Mouse (Mus musculus) forebrain, embryonic 12.5 days (tissue): ENCODE data around the gene Nrf1. TPM values are rescaled to one million over a fixed set of nuclear protein-coding genes. Genes with fewer than 3 reads are reported as not detected.

Source experiments
- ATAC-seq: fragments of 200-750 bp; cut with Nextera tagmentation; 2 replicates; pipeline ENCODE4 v1.8.0; 2017; ENCODE audit warnings: moderate TSS enrichment; ENCODE audit not compliant: low FRiP score
- H3K27ac ChIP-seq: fragments of 300-500 bp; sonication (generic); 2 replicates; pipeline ENCODE4 v1.5.1; 2016; ENCODE audit warnings: mild to moderate bottlenecking
- H3K27me3 ChIP-seq: fragments of 300-500 bp; sonication (generic); 2 replicates; pipeline ENCODE4 v1.6.1; 2016; ENCODE audit warnings: mild to moderate bottlenecking
- H3K36me3 ChIP-seq: fragments of 300-500 bp; sonication (generic); replicated peaks from 2 replicates; pipeline ENCODE4 v1.6.1; 2016; ENCODE audit warnings: mild to moderate bottlenecking
- H3K4me1 ChIP-seq: fragments of 300-500 bp; sonication (generic); 2 replicates; pipeline ENCODE4 v1.6.1; 2016
- H3K4me2 ChIP-seq: fragments of 300-500 bp; sonication (generic); 2 replicates; pipeline ENCODE4 v1.6.1; 2016; ENCODE audit warnings: mild to moderate bottlenecking, moderate library complexity
- H3K4me3 ChIP-seq: fragments of 300-500 bp; sonication (generic); replicated peaks from 2 replicates; pipeline ENCODE4 v1.5.1; 2016; ENCODE audit warnings: mild to moderate bottlenecking
- H3K9ac ChIP-seq: fragments of 300-500 bp; sonication (generic); 2 replicates; pipeline ENCODE4 v1.6.1; 2016; ENCODE audit warnings: mild to moderate bottlenecking
- H3K9me3 ChIP-seq: fragments of 300-500 bp; sonication (generic); 2 replicates; pipeline ENCODE4 v1.6.1; 2016
- WGBS: fragments of 180-500 bp; shearing (Covaris S2); methylation state at CpG from one replicate; pipeline ENCODE4 v1.1.7; 2016; 5-methylcytosine and 5-hydroxymethylcytosine counted together
- polyA plus RNA-seq: library from polyadenylated mRNA; unstranded; fragments of >200 nt; fragmentation: Nextera tagmentation; extraction: Ambion mirVana; gene quantifications from 2 replicates; pipeline ENCODE4 v1.2.1, GENCODE M21; 2016

Gene Nrf1
- polyA plus RNA-seq, 1 experiment from 2014 or later = 83.4 TPM

GRCm38 (mm10) chr6:30041498-30041897 is 6.3 kb upstream of the Nrf1 start:
- 67% methylated on average over 1 of the region's 1 CpGs for WGBS
- Histone ChIP-seq H3K4me2 (no peak overlapping the region), H3K27ac (no peak overlapping the region), H3K9me3 (no peaks in the 10 kb centered on the region), H3K27me3 (no peaks in the 10 kb centered on the region), H3K9ac (no peak overlapping the region), H3K4me1 (no peaks in the 10 kb centered on the region), H3K36me3 (no peaks in the 10 kb centered on the region), H3K4me3 (no peak overlapping the region)
- ATAC-seq = no peak

DNA sequence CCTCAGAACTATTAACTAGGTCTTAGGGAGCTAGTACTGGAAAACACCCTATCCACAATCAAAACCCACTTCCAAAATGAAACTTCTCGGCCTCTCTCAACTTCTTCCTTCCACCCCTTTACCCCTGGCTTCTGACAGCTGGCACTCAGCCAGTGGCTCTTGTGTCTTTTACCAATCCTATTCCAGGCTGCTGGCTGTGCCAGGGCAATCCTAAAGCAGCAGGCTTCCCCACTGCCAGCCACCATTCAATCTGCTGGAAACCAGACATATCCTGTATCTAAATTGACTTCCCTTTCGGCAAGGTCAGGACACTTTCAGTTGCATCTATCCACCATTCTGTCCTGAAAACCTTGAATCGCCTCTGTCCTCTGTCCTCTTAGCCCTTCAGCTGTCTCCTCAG is 5.3 kb upstream of the Nrf1 start:
- Histone ChIP-seq H3K9me3 (no peaks in the 10 kb centered on the region), H3K27ac (no peak overlapping the region), H3K4me2 (no peak overlapping the region), H3K9ac (no peak overlapping the region), H3K36me3 (no peaks in the 10 kb centered on the region), H3K4me3 (no peak overlapping the region), H3K27me3 (no peaks in the 10 kb centered on the region), H3K4me1 (no peaks in the 10 kb centered on the region; the same call in 1 of the 2 replicates)
- 84% methylated on average over 3 of the region's 3 CpGs for WGBS
- ATAC-seq = no peak

DNA sequence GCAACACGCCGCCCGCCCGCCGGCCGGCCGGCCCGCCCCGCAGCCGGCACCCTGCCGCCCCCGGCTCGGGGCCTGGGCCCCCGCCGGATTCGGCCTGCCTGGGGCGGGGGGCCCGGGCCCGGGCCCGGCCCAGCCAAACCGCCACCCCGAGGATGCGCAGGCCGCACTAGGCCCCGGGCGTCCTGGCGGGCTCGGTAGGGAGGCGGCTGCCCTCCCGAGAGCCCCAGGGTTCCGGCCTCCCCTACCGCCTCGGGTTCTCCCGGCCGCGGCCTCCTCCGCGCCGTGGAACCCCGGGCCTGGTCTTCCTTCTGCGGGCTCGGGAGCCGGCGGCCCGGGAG is 344 bp downstream of the Nrf1 start:
- under 1% methylated on average over 45 of the region's 45 CpGs for WGBS
- H3K9me3 ChIP-seq = no peaks in the 10 kb centered on the region
- no peaks in the 10 kb centered on the region for H3K36me3 ChIP-seq
- H3K27ac ChIP-seq = peak overlapping the region; percentile 100
- peak overlapping the region; percentile 75 for H3K4me2 ChIP-seq
- H3K27me3 ChIP-seq = no peaks in the 10 kb centered on the region
- ATAC-seq = no peak
- peak overlapping the region; percentile 99 for H3K4me3 ChIP-seq
- H3K9ac ChIP-seq = peak overlapping the region; percentile 100
- H3K4me1 ChIP-seq = peaks cover 34% of the 10 kb centered on the region

DNA sequence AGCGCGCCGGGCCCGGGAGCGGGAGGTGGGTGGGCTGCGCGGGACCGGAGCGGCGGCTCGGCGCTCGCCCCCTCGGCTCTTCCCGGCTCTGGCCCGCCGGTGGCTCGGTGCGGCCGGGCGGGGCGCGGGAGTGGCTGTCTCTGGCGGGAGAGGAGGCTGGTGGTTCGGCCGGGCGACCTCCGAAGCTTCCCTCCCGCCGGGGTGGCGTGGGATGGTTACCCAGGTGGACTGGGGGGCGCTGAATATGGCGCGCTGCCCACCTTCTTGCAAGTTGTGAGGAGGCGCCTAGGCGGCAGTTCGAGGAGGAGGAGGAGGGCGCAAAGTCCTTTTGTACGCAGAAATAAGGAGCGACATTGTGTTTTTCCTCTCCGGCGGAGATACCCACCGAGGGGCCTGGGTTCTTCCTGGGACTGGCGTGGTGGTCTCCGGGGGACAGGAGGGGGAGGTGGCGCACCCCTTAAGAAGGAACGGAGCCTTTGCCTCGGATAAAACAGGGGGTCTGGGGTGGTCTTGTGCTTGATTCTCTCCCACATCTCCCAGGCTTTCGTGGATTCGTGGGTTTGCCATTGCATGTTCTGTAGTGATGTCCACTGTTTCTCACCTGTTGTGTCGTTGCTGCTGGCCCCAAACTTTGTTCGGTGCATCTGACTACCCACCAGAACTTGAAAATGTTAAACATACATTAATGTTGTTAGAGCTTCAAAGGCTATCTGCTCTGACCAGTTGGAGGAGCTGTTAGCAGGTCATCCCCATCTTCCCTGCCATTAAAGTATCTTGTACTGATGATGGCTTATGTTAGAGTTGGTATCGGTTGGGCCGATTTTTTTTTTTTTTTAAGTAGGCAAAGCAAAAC is 939 bp downstream of the Nrf1 start:
- WGBS = 1% methylated on average over 34 of the region's 54 CpGs
- ATAC-seq = peak; percentile 45
- peak overlapping the region; percentile 75 for H3K4me2 ChIP-seq
- peaks cover 35% of the 10 kb centered on the region for H3K4me1 ChIP-seq
- H3K27me3 ChIP-seq = no peaks in the 10 kb centered on the region
- peak overlapping the region; percentile 100 for H3K27ac ChIP-seq
- peak overlapping the region; percentile 100 for H3K9ac ChIP-seq
- H3K36me3 ChIP-seq = no peaks in the 10 kb centered on the region
- no peaks in the 10 kb centered on the region for H3K9me3 ChIP-seq
- peak overlapping the region; percentile 99 for H3K4me3 ChIP-seq

GRCm38 (mm10) chr6:30053116-30053515 is 5.3 kb downstream of the Nrf1 start:
- no peaks in the 10 kb centered on the region for H3K27me3 ChIP-seq
- WGBS = 71% methylated on average over 1 of the region's 1 CpGs
- no peak overlapping the region for H3K4me3 ChIP-seq
- H3K27ac ChIP-seq = no peak overlapping the region
- H3K4me1 ChIP-seq = peaks cover 35% of the 10 kb centered on the region
- H3K9me3 ChIP-seq = no peaks in the 10 kb centered on the region
- H3K36me3 ChIP-seq = no peaks in the 10 kb centered on the region; the same call in 1 of the 2 replicates
- H3K4me2 ChIP-seq = no peak overlapping the region
- no peak for ATAC-seq
- H3K9ac ChIP-seq = no peak overlapping the region

DNA sequence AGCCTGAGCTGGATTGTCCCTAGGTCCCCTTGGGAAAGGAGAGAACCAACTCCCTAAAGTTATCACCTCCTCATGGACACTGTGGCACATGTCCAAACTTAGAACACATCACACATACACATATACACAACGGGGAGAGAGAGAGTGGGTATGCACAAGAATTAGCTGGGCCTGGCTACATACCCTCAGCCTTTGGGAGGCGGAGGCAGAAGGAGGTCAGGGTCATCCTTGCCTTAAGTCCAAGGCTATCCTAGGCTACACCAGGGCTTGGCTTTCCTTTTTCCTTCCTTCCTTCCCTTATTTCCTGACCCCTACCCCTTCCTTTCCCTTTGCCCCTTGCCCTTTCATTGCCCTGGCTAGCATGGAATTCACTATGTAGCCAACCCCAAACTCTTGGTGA is 14.8 kb downstream of the Nrf1 start:
- Histone ChIP-seq H3K4me2 (no peak overlapping the region), H3K27ac (no peak overlapping the region), H3K9ac (no peak overlapping the region), H3K36me3 (no peaks in the 10 kb centered on the region; the same call in 1 of the 2 replicates), H3K4me1 (no peaks in the 10 kb centered on the region), H3K9me3 (no peaks in the 10 kb centered on the region), H3K4me3 (no peak overlapping the region), H3K27me3 (no peaks in the 10 kb centered on the region)
- 95% methylated on average over 2 of the region's 2 CpGs for WGBS
- ATAC-seq = no peak

GRCm38 (mm10) chr6:30065369-30065768 is 17.6 kb downstream of the Nrf1 start:
- Histone ChIP-seq H3K9ac (no peak overlapping the region), H3K9me3 (no peaks in the 10 kb centered on the region), H3K36me3 (no peaks in the 10 kb centered on the region), H3K4me3 (no peak overlapping the region), H3K4me1 (no peaks in the 10 kb centered on the region), H3K27ac (no peak overlapping the region), H3K4me2 (no peak overlapping the region), H3K27me3 (no peaks in the 10 kb centered on the region)
- ATAC-seq = no peak
- 95% methylated on average over 2 of the region's 2 CpGs for WGBS

DNA sequence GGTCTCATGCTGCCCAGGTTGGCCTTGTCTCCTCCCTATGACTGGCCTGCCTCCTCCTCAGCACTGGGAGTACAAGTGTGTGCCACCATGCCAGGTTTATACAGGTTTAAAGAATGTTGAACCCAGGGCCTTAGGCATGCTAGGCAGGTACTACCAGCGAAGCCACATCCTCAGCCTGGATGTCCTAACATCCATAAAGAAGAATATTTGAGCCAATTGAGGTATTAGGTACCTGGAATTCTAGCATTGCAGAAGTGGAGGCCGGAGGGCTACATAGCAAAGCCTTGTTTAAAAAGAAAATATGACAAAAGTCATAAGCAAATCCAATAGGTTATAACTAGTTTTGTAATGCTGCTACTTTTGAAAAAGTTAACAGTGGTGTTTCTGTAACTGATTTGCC is 19.0 kb downstream of the Nrf1 start:
- Histone ChIP-seq H3K9me3 (no peaks in the 10 kb centered on the region), H3K4me2 (no peak overlapping the region), H3K27me3 (no peaks in the 10 kb centered on the region), H3K36me3 (no peaks in the 10 kb centered on the region), H3K4me1 (no peaks in the 10 kb centered on the region; the same call in 1 of the 2 replicates), H3K27ac (no peak overlapping the region), H3K4me3 (no peak overlapping the region), H3K9ac (no peak overlapping the region)
- ATAC-seq = no peak
- 93% methylated on average over 2 of the region's 2 CpGs for WGBS

DNA sequence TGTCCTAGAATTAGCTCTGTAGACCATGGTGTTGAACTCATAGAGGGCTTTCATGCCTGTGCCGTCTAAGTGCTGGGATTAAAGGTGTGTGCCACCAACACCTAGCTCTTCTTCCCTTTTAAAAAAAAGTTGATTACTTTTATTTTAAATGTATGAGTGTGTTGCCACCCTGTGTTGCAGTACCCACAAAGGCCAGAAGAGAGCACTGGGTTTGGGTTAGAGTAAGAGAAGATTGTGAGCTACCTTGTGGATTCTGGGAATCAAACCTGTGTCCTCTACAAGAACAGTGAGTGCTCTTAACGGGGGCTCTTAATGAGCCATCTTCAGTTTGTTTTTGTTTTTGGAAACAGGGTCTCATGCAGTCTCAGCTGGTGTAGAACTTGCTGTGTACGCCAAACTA is 24.7 kb downstream of the Nrf1 start:
- 80% methylated on average over 3 of the region's 3 CpGs for WGBS

DNA sequence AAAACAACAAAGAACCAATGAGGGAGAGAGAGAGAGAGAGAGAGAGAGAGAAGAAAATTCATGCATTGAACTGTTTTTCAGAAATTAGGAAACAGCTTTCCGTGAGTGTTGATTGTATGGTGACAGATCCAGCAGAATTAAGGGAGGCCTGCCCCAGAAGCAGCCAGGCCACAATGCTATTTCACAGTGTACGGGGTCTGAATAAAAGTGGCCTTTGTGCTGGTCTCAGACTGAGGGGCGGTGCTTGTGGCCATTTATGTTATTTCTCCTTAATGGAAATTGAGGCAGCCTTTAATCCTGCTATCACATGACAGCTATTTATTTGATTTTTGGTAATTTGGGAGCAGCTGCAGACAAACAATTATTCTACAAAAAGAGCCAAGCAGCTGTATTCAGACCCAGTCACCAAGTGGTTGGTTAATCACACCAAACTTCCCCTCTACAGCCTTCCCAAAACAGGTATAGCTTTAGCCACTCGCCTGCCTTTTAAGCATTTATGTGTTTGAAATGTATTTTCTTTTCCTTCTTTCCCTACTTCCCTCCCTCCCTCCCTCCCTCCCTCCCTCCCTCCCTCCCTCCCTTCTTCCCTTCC is 31.2 kb downstream of the Nrf1 start:
- H3K4me1 ChIP-seq = peaks cover 74% of the 10 kb centered on the region
- H3K36me3 ChIP-seq = no peaks in the 10 kb centered on the region
- H3K27ac ChIP-seq = peak overlapping the region; percentile 85
- no peaks in the 10 kb centered on the region for H3K27me3 ChIP-seq
- 21% methylated on average over 4 of the region's 4 CpGs for WGBS
- ATAC-seq = peak; percentile 84
- peak overlapping the region; percentile 8; the same call in 1 of the 2 replicates for H3K4me2 ChIP-seq
- no peak overlapping the region for H3K9ac ChIP-seq
- no peaks in the 10 kb centered on the region for H3K9me3 ChIP-seq
- H3K4me3 ChIP-seq = no peak overlapping the region

More for the DNA sequence above, 24.7 kb downstream of the Nrf1 start:
- no peak overlapping the region for H3K27ac ChIP-seq
- H3K9me3 ChIP-seq = no peaks in the 10 kb centered on the region
- no peak overlapping the region for H3K4me2 ChIP-seq
- H3K4me3 ChIP-seq = no peak overlapping the region
- ATAC-seq = no peak
- H3K27me3 ChIP-seq = no peaks in the 10 kb centered on the region
- peaks cover 26% of the 10 kb centered on the region for H3K4me1 ChIP-seq
- no peaks in the 10 kb centered on the region for H3K36me3 ChIP-seq
- H3K9ac ChIP-seq = no peak overlapping the region

DNA sequence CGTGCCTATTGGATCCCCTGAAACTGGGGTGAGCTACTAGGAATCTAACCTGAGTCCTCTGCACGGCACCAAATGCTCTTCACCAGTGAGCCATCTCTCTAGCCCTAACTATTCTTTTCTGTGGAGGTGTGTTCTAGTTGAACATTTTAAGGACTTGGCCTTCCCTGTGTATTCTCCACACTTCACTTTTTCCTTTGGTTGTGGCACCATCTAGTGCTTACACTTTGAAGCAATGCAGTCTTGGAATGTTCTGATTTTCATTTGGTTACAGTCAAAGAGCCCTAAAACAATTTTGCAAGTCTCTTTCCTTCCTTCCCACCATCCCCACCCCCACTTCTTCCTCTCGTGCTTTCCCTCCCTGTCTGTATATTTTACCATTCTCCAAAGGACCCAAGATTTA is 33.6 kb downstream of the Nrf1 start:
- Histone ChIP-seq H3K9ac (no peak overlapping the region), H3K4me3 (no peak overlapping the region), H3K4me2 (no peak overlapping the region), H3K4me1 (peaks cover 71% of the 10 kb centered on the region), H3K27me3 (no peaks in the 10 kb centered on the region), H3K27ac (no peak overlapping the region), H3K9me3 (no peaks in the 10 kb centered on the region), H3K36me3 (no peaks in the 10 kb centered on the region)
- no peak for ATAC-seq
- whole genome bisulfite sequencing = 79% methylated on average over 3 of the region's 3 CpGs

DNA sequence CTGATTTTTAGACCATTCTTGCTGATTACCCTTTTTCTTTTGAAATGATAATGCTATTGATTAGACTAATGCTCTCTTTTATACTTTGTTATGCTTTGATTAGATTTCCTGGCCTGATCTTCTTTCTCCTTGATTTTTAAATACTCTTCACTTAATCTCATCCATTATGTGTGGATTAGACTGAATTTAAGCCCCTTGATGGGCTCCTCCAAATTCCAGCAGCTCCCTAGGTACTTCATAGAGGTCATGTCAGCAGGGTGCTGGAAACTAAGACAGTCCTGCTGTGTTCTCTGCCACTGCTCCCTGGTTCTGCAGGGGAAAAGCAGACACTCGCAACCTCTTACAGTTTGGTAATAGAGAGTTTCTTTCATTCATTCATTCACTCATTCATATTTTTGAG is 35.5 kb downstream of the Nrf1 start:
- no peak overlapping the region for H3K27ac ChIP-seq
- ATAC-seq = no peak
- H3K27me3 ChIP-seq = no peaks in the 10 kb centered on the region
- H3K9me3 ChIP-seq = no peaks in the 10 kb centered on the region
- 32% methylated on average over 1 of the region's 1 CpGs for WGBS
- no peaks in the 10 kb centered on the region for H3K36me3 ChIP-seq
- no peak overlapping the region for H3K4me2 ChIP-seq
- no peak overlapping the region for H3K4me3 ChIP-seq
- peaks cover 58% of the 10 kb centered on the region for H3K4me1 ChIP-seq
- H3K9ac ChIP-seq = no peak overlapping the region

DNA sequence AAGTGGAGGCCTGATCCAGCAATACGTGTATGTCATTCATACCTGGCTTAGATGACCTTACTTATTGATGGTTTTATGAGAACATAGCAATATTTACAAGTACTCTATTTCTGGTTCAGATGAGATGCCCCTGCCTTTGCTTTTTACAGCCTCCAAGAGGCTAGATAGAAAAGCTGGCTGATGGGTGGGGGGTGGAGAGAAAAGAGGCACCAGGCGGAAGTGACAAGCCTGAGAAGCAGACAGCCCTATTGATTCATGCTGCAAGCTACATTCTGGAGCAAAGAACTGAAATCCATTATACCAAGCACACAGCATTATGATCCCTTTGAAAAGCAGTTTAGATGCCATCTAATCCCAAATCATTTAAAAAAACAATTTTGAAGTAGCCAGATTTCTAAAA is 37.6 kb downstream of the Nrf1 start:
- ATAC-seq = 0 out of 2 replicates have a peak, but pooled peaks have one; percentile 27
- H3K36me3 ChIP-seq = peaks cover 9% of the 10 kb centered on the region
- H3K9ac ChIP-seq = no peak overlapping the region
- no peak overlapping the region for H3K4me3 ChIP-seq
- H3K27ac ChIP-seq = no peak overlapping the region
- peaks cover 38% of the 10 kb centered on the region for H3K4me1 ChIP-seq
- WGBS = 27% methylated on average over 2 of the region's 2 CpGs
- H3K27me3 ChIP-seq = no peaks in the 10 kb centered on the region
- no peaks in the 10 kb centered on the region for H3K9me3 ChIP-seq
- H3K4me2 ChIP-seq = no peak overlapping the region
